Mouse (Mus musculus) adrenal gland, postnatal 0 days (tissue): Measurements from ENCODE around the gene Slc33a1. TPM values are rescaled to one million over a fixed set of nuclear protein-coding genes. Genes with fewer than 3 reads are reported as not detected.

Source experiments
- polyA plus RNA-seq: library from polyadenylated mRNA; unstranded; fragments of >200 nt; fragmentation: Nextera tagmentation; extraction: Ambion mirVana; gene quantifications from 2 replicates; pipeline ENCODE4 v1.2.1, GENCODE M21; 2015

The Slc33a1 gene
- polyA plus RNA-seq: 13.5 and 22.9 TPM in 2 replicates

DNA sequence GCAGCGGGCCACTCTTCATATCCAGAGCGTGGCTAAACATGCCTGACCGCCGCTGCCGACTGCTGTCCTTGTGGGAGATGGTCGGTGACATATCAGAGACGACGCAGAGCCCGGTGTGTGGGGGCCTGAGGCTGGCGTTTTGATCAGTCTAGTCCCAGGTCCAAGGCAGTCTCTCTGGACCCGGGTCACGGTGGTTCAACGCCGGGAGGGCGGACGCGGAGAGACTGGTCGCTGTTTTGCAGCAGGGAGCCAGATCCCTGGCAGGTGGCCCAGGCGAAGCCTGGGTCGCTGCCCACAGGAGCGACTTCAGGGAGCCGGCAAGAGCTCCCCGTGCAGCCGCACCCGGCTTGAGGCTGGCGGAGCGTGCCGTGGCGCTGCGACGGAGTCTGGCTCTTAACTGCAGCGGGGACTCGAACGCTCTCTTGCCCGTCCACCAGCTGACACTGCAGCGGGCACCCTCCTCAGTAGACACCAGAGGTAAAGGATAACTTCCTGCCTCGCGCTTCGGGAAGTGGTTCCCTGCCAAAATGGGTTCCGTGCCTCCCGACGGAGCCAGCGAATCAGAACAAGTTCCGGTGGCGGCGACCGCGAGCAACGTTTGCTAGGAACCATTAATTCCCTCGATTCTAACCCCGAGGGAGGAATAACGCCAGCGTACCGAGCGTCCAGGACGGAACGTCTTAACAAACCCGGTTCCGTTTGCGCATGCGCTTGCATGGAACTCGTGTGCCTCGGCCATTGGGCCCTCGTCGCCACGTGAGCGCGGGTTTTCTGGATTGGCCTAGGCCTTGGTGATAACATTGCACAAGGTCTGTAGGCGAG lies at the start of gene Slc33a1:
TSS of gene Slc33a1 (minus strand) at position 669 of the 822 bp plus-strand sequence.

DNA sequence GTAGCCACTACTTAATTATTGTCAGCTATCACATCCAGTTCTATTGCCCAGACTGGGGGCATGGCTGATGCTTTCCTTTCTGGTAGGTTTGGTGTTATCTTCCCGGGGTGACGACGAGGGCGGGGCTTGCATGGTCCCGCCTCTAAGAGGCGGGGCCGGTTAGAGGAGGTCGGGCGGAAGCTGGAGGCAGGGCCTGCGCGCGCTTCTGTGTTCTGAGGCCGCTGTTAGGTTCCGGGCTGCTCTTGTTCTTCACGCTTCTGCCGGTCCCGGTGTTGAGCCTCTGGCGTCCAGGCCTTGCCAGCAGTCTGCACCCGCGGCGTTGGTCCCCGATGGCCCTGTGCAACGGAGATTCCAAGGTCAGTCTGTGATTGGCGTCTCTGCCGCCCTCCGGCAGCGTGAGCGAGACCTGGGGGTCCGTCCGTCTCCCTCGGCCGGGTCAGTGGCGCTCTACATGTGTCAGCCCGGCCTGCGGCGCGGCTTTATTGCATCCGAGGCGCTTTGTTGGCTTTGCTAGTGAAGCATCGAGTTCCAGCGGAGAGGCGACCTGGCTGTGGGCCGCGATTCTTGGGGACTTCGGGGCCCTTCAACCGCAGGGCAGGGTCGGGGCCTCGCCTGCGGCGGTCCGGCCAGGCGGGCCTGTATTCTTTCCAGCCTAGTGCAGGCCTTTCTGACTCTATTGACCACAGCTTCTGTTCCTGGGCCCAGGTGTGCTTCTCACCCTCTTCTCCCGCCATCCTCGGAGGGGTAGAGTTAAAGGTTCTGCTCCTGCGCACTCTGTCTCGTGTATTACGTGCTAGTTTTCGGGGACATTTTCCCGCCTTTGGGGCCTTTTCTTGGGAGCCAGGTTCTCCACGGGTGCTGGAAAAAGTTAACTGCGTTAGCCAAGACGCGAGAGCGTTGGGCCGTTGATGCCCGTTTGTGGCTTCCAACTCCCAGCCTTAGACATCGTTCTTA lies 11.7 kb upstream of the Slc33a1 start, which contains the start of gene Gmps:
TSS of gene Gmps (plus strand) at position 152 of the 954 bp plus-strand sequence.

DNA sequence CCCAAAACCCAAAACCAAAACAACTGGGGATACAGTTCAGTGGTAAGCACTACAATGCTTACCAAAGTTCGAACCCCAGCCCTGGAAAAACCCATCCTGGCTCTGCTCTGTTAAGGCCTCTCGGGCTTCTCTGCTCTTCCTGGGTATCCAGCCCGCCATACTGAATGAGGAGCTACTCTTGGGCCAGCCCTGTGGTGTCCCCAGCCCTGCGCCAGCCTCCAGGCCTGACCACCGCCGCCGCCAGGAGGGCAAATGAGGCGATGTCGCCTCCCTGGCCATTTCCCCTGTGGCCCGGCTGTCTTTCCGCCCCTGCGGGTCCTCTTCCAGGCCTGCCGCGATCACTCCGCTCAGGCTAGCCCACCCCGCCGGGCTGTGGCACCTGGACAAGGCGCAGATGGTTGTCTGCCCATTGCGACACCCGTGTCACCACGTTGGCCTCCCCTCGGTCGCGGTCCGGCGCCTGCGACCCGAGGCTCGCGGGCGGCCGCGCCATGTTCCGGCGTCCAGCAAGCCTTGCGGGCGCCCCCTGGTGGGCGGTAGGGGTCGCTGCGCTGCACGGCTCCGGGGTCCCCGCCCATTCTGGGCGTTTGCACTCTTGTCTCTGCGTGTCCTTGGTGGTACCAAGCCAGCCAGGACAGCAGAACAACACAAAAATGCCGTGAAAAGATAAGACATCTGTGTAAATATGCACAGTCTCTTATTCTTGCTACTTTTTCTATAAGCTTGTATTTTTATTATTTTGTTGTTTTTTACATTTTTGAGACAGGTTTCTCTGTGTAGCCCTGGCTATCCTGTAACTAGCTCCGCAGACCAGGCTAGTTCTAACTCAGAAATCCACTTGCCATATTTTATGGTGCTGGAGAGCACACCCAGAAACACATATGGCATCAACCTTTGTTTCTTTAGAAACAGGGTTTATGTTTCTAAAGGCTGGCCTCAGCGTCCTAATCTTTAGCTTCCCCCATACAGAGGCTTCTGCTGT lies 35.4 kb downstream of the Slc33a1 start, which contains the start of gene E130311K13Rik:
TSS of gene E130311K13Rik (minus strand) at position 595 of the 982 bp plus-strand sequence.

DNA sequence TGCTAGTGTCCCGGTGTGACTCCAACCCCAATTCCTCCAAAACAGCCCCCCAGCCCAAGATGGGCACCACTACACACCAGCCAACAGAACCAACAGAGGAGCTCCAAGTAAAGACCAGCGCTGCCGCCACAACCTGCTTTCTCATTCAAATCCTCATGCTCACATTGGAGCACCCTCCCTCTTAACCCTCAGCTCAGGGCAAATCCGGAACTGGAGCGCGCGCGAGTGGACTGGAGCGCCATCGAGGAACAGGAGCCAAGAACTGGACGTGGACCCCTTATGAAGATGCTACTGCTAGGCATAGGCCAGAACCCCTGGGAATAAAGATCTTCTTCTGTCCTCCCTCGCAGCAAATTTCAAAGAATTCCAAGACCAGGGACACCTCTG lies 65.3 kb downstream of the Slc33a1 start, which contains the start of gene Plch1:
TSS of gene Plch1 (minus strand) at position 164 of the 387 bp plus-strand sequence.

Other genes with a start within 250 kb of the Slc33a1 start
- 0.49 and 0.63 TPM in 2 replicates for gene Plch1, start 65.3 kb downstream of the Slc33a1 start, polyA plus RNA-seq
- 14.7 and 18.9 TPM in 2 replicates for gene E130311K13Rik, start 35.3 kb downstream of the Slc33a1 start, polyA plus RNA-seq
- gene Gmps, start 11.3 kb upstream of the Slc33a1 start, polyA plus RNA-seq: 15.8 and 20.5 TPM in 2 replicates
- gene Vmn2r1, start 116.8 kb upstream of the Slc33a1 start, polyA plus RNA-seq: 0.05 and 0.07 TPM in 2 replicates
- gene Vmn2r2, start 177.2 kb upstream of the Slc33a1 start, polyA plus RNA-seq: 0.04 TPM in 1 of 2 replicates, not detected in the other